Mouse (Mus musculus): ENCODE measurements around the gene Pkdrej. TPM values are rescaled to one million over a fixed set of nuclear protein-coding genes. Genes with fewer than 3 reads are reported as not detected.
"Not testable (repeated sequence)": the region's sequence is repeated elsewhere in the genome, so short reads cannot be mapped to it uniquely, and the experiment has no call there.

Pkdrej gene
- not detected in 2 replicates for polyA plus RNA-seq (2012; ENCODE audit: insufficient read depth, insufficient read length, missing spikeins)

- Histone ChIP-seq H3K4me3 (ENCODE audit: insufficient read depth, low read length) (no peak within 1 kb of the TSS), H3K4me1 (ENCODE audit: control insufficient read depth, insufficient read depth, low read length) (no peaks in the 10 kb centered on the region), H3K27ac (ENCODE audit: insufficient read depth, low read depth, low read length) (no peak within 1 kb of the TSS)
- no peak for TF ChIP-seq CTCF (IDR thresholded peaks at IDR 0.05; ENCODE audit: low read depth, low read length)
- TF ChIP-seq POLR2A (IDR thresholded peaks at IDR 0.05; ENCODE audit: borderline replicate concordance, low read depth, low read length), result no peak
These were observed at the start of gene Pkdrej for GRCm38 (mm10) chr15:85821203-85822010. Pkdrej (minus strand) TSS chr15:85821734.

- Histone ChIP-seq H3K4me3 (ENCODE audit: insufficient read depth, low read length) (no peak overlapping the region), H3K4me1 (ENCODE audit: control insufficient read depth, insufficient read depth, low read length) (no peaks in the 10 kb centered on the region), H3K27ac (ENCODE audit: insufficient read depth, low read depth, low read length) (no peak overlapping the region)
- peak; percentile 56 for TF ChIP-seq CTCF (IDR thresholded peaks at IDR 0.05; ENCODE audit: low read depth, low read length)
- TF ChIP-seq POLR2A (IDR thresholded peaks at IDR 0.05; ENCODE audit: borderline replicate concordance, low read depth, low read length), result no peak
These were observed 46.2 kb upstream of the Pkdrej start for GRCm38 (mm10) chr15:85867696-85868095.

DNA sequence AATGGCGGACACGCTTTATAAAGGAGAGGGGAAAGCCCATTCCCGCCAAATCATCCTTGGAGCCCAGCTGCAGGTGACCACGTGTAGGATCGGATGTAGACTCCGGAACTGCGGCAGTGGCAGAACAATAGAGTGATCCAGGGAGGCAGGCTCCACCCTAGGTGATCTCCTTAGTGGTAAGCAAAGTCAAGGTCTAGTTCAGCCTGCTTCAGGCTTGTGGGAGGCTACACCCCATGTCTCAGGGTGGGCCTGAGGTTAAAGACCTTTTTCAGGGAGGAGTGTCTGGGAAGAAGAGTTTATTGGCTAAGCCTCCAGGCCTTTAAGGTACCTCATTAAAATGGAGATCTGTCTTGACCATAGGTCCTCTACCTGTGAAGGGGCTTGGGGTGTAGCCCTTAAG lies 44.4 kb upstream of the Pkdrej start:
- not testable (repeated sequence) for H3K27ac ChIP-seq (ENCODE audit: insufficient read depth, low read depth, low read length); H3K4me3 ChIP-seq (ENCODE audit: insufficient read depth, low read length); H3K4me1 ChIP-seq (ENCODE audit: control insufficient read depth, insufficient read depth, low read length)

DNA sequence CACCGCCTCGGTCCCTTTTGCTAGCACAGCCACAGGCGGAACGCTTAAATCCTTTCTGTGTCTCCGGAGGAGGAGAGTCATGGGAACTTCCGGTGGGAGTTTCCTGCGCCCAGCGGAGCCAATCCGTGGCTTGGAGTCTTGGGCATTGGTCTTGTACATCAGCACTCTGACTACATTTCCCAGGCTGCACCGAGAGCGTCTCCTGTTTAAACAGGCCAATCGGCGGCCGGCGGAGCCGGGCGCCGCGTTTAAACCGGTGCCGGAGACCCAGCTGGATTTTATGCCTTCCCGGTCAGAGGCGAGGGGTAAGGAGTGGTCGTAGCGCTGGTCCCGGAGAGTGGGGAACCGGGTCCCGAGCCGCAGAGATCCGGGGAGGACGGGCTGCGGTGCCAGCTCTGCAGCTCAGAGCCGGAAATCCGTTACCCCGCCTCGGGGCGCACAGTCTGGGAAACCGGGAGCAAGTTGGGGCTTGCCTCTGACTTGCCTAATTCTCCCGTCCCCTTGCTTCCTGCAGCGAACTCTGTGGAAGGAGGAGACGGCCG lies 38.0 kb upstream of the Pkdrej start, which contains the start of gene Gtse1:
TSS of gene Gtse1 (plus strand) at position 256 of the 542 bp plus-strand sequence.
- peak within 1 kb of the TSS; percentile 91 for H3K4me3 ChIP-seq (ENCODE audit: insufficient read depth, low read length)
- H3K4me1 ChIP-seq (ENCODE audit: control insufficient read depth, insufficient read depth, low read length), result 0 out of 2 replicates have a peak, but pooled peaks cover 3% of the 10 kb centered on the region
- H3K27ac ChIP-seq (ENCODE audit: insufficient read depth, low read depth, low read length), result peak within 1 kb of the TSS; percentile 70
- TF ChIP-seq CTCF (IDR thresholded peaks at IDR 0.05; ENCODE audit: low read depth, low read length) (no peak), POLR2A (IDR thresholded peaks at IDR 0.05; ENCODE audit: borderline replicate concordance, low read depth, low read length) (no peak)

- H3K4me3 ChIP-seq (ENCODE audit: insufficient read depth, low read length), result peak overlapping the region; percentile 73
- no peak for TF ChIP-seq CTCF (IDR thresholded peaks at IDR 0.05; ENCODE audit: low read depth, low read length)
- TF ChIP-seq POLR2A (IDR thresholded peaks at IDR 0.05; ENCODE audit: borderline replicate concordance, low read depth, low read length), result no peak; the same call in 1 of the 2 replicates
- 0 out of 2 replicates have a peak, but pooled peaks cover 3% of the 10 kb centered on the region for H3K4me1 ChIP-seq (ENCODE audit: control insufficient read depth, insufficient read depth, low read length)
- H3K27ac ChIP-seq (ENCODE audit: insufficient read depth, low read depth, low read length), result no peak overlapping the region
These were observed 37.5 kb upstream of the Pkdrej start for GRCm38 (mm10) chr15:85858980-85859489.

- Histone ChIP-seq H3K27ac (ENCODE audit: insufficient read depth, low read depth, low read length) (no peak overlapping the region), H3K4me3 (ENCODE audit: insufficient read depth, low read length) (no peak overlapping the region), H3K4me1 (ENCODE audit: control insufficient read depth, insufficient read depth, low read length) (no peaks in the 10 kb centered on the region)
- TF ChIP-seq POLR2A (IDR thresholded peaks at IDR 0.05; ENCODE audit: borderline replicate concordance, low read depth, low read length) (no peak), CTCF (IDR thresholded peaks at IDR 0.05; ENCODE audit: low read depth, low read length) (no peak)
These were observed 30.3 kb upstream of the Pkdrej start for GRCm38 (mm10) chr15:85851656-85852392.

DNA sequence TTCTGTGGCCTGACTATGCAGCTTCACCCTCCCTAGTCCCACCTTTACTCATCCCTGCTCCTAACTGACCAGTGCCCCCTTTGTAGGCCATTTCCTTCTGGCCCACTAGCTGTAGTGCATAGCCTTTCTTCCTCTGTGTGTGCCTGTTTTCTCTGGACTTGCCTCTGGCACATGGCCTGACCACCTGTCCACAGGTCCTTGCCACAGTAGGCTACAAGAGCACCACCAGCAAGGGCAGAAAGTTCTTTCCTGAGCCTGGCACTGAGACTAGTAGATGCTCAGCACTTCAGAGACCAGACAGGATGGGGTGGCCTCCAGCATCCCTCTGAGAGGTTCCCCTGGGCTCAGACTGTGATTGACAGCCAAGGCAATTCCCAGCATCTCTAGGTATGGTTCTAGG lies 23.5 kb upstream of the Pkdrej start:
- no peak for TF ChIP-seq POLR2A (IDR thresholded peaks at IDR 0.05; ENCODE audit: borderline replicate concordance, low read depth, low read length)
- H3K4me3 ChIP-seq (ENCODE audit: insufficient read depth, low read length), result no peak overlapping the region
- no peaks in the 10 kb centered on the region for H3K4me1 ChIP-seq (ENCODE audit: control insufficient read depth, insufficient read depth, low read length)
- H3K27ac ChIP-seq (ENCODE audit: insufficient read depth, low read depth, low read length), result no peak overlapping the region

GRCm38 (mm10) chr15:85841796-85842360 lies 20.3 kb upstream of the Pkdrej start:
- Histone ChIP-seq H3K27ac (ENCODE audit: insufficient read depth, low read depth, low read length) (no peak overlapping the region), H3K4me1 (ENCODE audit: control insufficient read depth, insufficient read depth, low read length) (no peaks in the 10 kb centered on the region), H3K4me3 (ENCODE audit: insufficient read depth, low read length) (no peak overlapping the region)
- TF ChIP-seq CTCF (IDR thresholded peaks at IDR 0.05; ENCODE audit: low read depth, low read length) (no peak), POLR2A (IDR thresholded peaks at IDR 0.05; ENCODE audit: borderline replicate concordance, low read depth, low read length) (no peak)

DNA sequence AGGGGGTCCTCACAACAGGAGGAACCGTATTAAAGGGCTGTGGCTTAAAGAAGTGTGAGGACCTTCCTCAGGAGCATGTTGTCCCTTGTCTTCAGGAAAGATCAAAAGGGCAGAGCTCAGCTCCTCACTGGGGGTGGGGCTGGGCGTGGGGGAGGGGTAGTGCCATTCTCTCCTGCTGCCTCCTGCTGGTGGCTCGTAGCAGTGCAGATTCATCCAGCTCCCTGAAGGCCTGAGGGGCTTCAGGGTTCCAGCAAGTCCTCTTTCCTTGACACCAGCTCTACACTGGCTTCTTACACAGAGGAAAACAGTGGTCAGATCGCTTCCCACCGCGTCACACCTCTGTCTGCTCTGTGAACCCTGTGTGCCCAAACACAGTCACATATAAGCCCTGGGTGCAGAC lies 19.4 kb upstream of the Pkdrej start:
- no peak overlapping the region for H3K4me3 ChIP-seq (ENCODE audit: insufficient read depth, low read length)
- peak; percentile 6 for TF ChIP-seq CTCF (IDR thresholded peaks at IDR 0.05; ENCODE audit: low read depth, low read length)
- no peak for TF ChIP-seq POLR2A (IDR thresholded peaks at IDR 0.05; ENCODE audit: borderline replicate concordance, low read depth, low read length)
- no peaks in the 10 kb centered on the region for H3K4me1 ChIP-seq (ENCODE audit: control insufficient read depth, insufficient read depth, low read length)
- H3K27ac ChIP-seq (ENCODE audit: insufficient read depth, low read depth, low read length), result no peak overlapping the region

Measured in bone marrow macrophage, adult 2 months (primary cell).